In genomic region chr8:48268638-48269037, GRCm38 (mm10) we compare ENCODE assay signal across 22 mouse cellular contexts.
"Had no signal": no experiment of that assay in that cellular context is flagged by ENCODE, and none has a peak within 500 bp of the region (broad histone marks: within the 10 kb centered on the region; RNA-seq: fewer than 3 reads in every experiment).

No protein-coding gene starts in this region.

- H3K4me1 ChIP-seq: hindbrain, embryonic 10.5 days; hindbrain, embryonic 12.5 days; intestine, embryonic 15.5 days; limb, embryonic 13.5 days; limb, embryonic 15.5 days; liver, embryonic 12.5 days had no signal

- H3K27me3 ChIP-seq: heart, embryonic 12.5 days; hindbrain, embryonic 12.5 days; intestine, embryonic 15.5 days; limb, embryonic 13.5 days; limb, embryonic 15.5 days; liver, embryonic 12.5 days had no signal

- H3K4me3 ChIP-seq: heart, adult 2 months; heart, embryonic 12.5 days; hindbrain, embryonic 10.5 days; hindbrain, embryonic 12.5 days; intestine, embryonic 15.5 days; limb, embryonic 13.5 days; limb, embryonic 15.5 days; liver, embryonic 12.5 days had no signal

- DNase-seq: forebrain, postnatal 0 days; gastrocnemius, postnatal 14 days; heart, adult 2 months; heart, postnatal 10 days; heart, postnatal 4 days; kidney, adult 18-20 months; kidney, adult 8-10 months; kidney, postnatal 10 days; kidney, postnatal 36 days; layer of hippocampus, adult 9-11 months; layer of hippocampus, postnatal 36 days; left cerebral cortex, postnatal 4 days had no signal

- H3K27ac ChIP-seq: heart, adult 2 months; hindbrain, embryonic 10.5 days; hindbrain, embryonic 12.5 days; intestine, embryonic 15.5 days; limb, embryonic 13.5 days; limb, embryonic 15.5 days; liver, embryonic 12.5 days; liver, embryonic 14.5 days had no signal

- ATAC-seq: forebrain, postnatal 0 days; inflammation-experienced regulatory T-cells, adult 6 months; intestine, embryonic 15.5 days; intestine, postnatal 0 days; liver, embryonic 12.5 days had no signal

- H3K9me3 ChIP-seq: heart, embryonic 12.5 days; hindbrain, embryonic 10.5 days; hindbrain, embryonic 12.5 days; intestine, embryonic 15.5 days; limb, embryonic 13.5 days; limb, embryonic 15.5 days; liver, embryonic 12.5 days had no signal

- H3K36me3 ChIP-seq: intestine, embryonic 15.5 days; liver, embryonic 12.5 days had no signal

- H3K4me2 ChIP-seq: heart, embryonic 12.5 days; hindbrain, embryonic 12.5 days; intestine, embryonic 15.5 days; limb, embryonic 13.5 days; limb, embryonic 15.5 days; liver, embryonic 12.5 days had no signal

- H3K9ac ChIP-seq: forebrain, postnatal 0 days; heart, embryonic 12.5 days; hindbrain, embryonic 12.5 days; intestine, embryonic 15.5 days; limb, embryonic 13.5 days; limb, embryonic 15.5 days; liver, embryonic 12.5 days; liver, embryonic 14.5 days had no signal
